Mouse (Mus musculus): ENCODE measurements around the gene Prkag2. TPM values are rescaled to one million over a fixed set of nuclear protein-coding genes. Genes with fewer than 3 reads are reported as not detected.
"Not testable (repeated sequence)": the region's sequence is repeated elsewhere in the genome, so short reads cannot be mapped to it uniquely, and the experiment has no call there.

Prkag2 gene
- polyA plus RNA-seq, 1 experiment from 2014 or later: 4.3 TPM

- Histone ChIP-seq H3K4me3 (replicated peaks) (no peak overlapping the region), H3K36me3 (no peaks in the 10 kb centered on the region), H3K9me3 (replicated peaks) (no peaks in the 10 kb centered on the region), H3K27ac (no peak overlapping the region), H3K9ac (no peak overlapping the region), H3K27me3 (no peaks in the 10 kb centered on the region), H3K4me1 (replicated peaks) (no peaks in the 10 kb centered on the region), H3K4me2 (no peak overlapping the region)
- 74% methylated on average over 10 of the region's 10 CpGs for WGBS (ENCODE audit: insufficient replicate concordance)
- no peak for ATAC-seq (ENCODE audit: low read depth)
- DNase-seq: no peak
Measured at GRCm38 (mm10) chr5:25085170-25085569, 15.3 kb downstream of the Prkag2 start.

DNA sequence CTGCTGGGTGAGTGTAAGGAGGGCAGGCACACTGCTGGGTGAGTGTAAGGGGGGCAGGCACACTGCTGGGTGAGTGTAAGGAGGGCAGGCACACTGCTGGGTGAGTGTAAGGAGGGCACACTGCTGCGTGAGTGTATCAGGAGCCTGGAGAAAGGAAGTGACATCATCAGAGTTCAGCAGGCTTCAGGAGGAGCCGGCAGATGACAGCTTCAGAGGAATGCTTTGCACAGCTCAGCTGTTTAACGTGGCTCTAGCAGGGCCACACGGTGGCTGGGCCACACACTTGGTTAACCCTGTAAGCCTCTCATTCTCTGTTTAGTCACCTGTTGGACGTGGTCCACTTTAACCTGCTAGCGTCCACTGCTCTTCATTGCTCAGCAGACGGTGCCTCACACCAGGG is 16.6 kb downstream of the Prkag2 start:
- no peaks in the 10 kb centered on the region for H3K9me3 ChIP-seq (replicated peaks)
- ATAC-seq (ENCODE audit: low read depth) (no peak), DNase-seq (no peak)
- H3K4me1 ChIP-seq (replicated peaks): no peaks in the 10 kb centered on the region
- WGBS (ENCODE audit: insufficient replicate concordance): 30% methylated on average over 7 of the region's 7 CpGs
- H3K9ac ChIP-seq: no peak overlapping the region
- H3K27ac ChIP-seq: no peak overlapping the region
- H3K27me3 ChIP-seq: no peaks in the 10 kb centered on the region
- no peak overlapping the region for H3K4me2 ChIP-seq
- H3K4me3 ChIP-seq (replicated peaks): no peak overlapping the region
- H3K36me3 ChIP-seq: no peaks in the 10 kb centered on the region

- Histone ChIP-seq H3K9me3 (replicated peaks) (no peaks in the 10 kb centered on the region), H3K9ac (no peak overlapping the region), H3K27me3 (no peaks in the 10 kb centered on the region), H3K4me2 (no peak overlapping the region), H3K4me1 (replicated peaks) (no peaks in the 10 kb centered on the region), H3K36me3 (no peaks in the 10 kb centered on the region), H3K4me3 (replicated peaks) (no peak overlapping the region), H3K27ac (no peak overlapping the region)
- DNase-seq (no peak), ATAC-seq (ENCODE audit: low read depth) (no peak)
- 42% methylated on average over 2 of the region's 2 CpGs for WGBS (ENCODE audit: insufficient replicate concordance)
Measured at GRCm38 (mm10) chr5:25082542-25082941, 17.9 kb downstream of the Prkag2 start.

- H3K9me3 ChIP-seq (replicated peaks): no peaks in the 10 kb centered on the region
- no peak overlapping the region for H3K4me2 ChIP-seq
- H3K27me3 ChIP-seq: no peaks in the 10 kb centered on the region
- no peaks in the 10 kb centered on the region for H3K4me1 ChIP-seq (replicated peaks)
- 26% methylated on average over 16 of the region's 16 CpGs for WGBS (ENCODE audit: insufficient replicate concordance)
- DNase-seq (no peak), ATAC-seq (ENCODE audit: low read depth) (no peak)
- H3K36me3 ChIP-seq: no peaks in the 10 kb centered on the region
- H3K27ac ChIP-seq: no peak overlapping the region
- H3K4me3 ChIP-seq (replicated peaks): no peak overlapping the region
- H3K9ac ChIP-seq: no peak overlapping the region
Measured at GRCm38 (mm10) chr5:25081545-25081944, 18.9 kb downstream of the Prkag2 start.

DNA sequence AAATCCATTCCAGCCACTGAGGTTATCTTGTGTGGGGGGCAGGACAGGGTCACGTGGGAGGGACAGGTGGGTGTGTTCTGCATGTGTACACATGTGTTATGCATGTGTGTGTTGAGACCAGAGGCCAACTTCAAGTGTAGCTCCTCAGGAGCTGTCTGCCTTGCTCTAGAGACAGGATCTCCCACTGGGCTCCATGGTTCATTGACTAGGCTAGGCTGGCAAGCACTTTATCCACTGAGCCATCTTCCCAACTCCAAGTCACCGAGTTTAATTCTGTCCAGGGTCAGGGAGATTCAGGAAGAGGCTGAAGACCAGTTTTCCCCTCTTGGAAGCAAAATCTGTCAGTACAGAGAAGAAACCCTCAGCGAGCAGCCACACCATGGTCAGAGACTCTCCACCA is 19.4 kb downstream of the Prkag2 start:
- 37% methylated on average over 3 of the region's 3 CpGs for WGBS (ENCODE audit: insufficient replicate concordance)
- no peaks in the 10 kb centered on the region for H3K36me3 ChIP-seq
- no peak overlapping the region for H3K9ac ChIP-seq
- H3K4me3 ChIP-seq (replicated peaks): no peak overlapping the region
- ATAC-seq (ENCODE audit: low read depth) (no peak), DNase-seq (no peak)
- no peaks in the 10 kb centered on the region for H3K4me1 ChIP-seq (replicated peaks)
- no peak overlapping the region for H3K4me2 ChIP-seq
- no peaks in the 10 kb centered on the region for H3K9me3 ChIP-seq (replicated peaks)
- no peaks in the 10 kb centered on the region for H3K27me3 ChIP-seq
- H3K27ac ChIP-seq: no peak overlapping the region

GRCm38 (mm10) chr5:25080438-25080945 is 19.9 kb downstream of the Prkag2 start:
- Histone ChIP-seq H3K4me1 (replicated peaks) (no peaks in the 10 kb centered on the region), H3K36me3 (no peaks in the 10 kb centered on the region), H3K9me3 (replicated peaks) (no peaks in the 10 kb centered on the region), H3K4me3 (replicated peaks) (no peak overlapping the region), H3K9ac (no peak overlapping the region), H3K27me3 (no peaks in the 10 kb centered on the region), H3K27ac (no peak overlapping the region), H3K4me2 (no peak overlapping the region)
- ATAC-seq (ENCODE audit: low read depth) (no peak), DNase-seq (no peak)
- 74% methylated on average over 9 of the region's 9 CpGs for WGBS (ENCODE audit: insufficient replicate concordance)

DNA sequence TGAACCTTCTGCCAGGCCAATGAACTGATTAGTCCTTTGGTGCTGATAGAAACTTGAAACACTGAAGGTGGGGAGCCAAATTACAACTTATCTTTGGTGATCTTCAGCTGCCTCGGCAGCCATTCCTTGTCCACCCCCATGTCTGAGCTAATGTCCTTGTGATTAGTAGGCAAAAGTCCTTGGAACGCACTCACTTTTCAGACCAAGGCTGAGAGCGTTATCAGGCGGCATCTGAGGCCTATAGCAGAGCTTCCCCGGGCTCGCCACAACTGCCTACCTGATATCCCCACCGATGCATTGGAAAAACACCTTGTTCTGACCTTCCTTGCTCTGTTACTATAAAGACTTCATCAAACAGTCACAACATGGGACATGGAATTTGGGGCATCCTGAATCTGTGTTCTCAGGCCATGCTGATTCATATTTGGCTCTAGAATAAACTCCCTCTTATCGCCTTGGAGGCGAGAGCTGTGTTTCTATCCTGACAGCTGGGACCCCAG is 20.6 kb downstream of the Prkag2 start:
- DNase-seq (no peak), ATAC-seq (ENCODE audit: low read depth) (no peak)
- no peak overlapping the region for H3K27ac ChIP-seq
- no peaks in the 10 kb centered on the region for H3K4me1 ChIP-seq (replicated peaks)
- no peak overlapping the region for H3K9ac ChIP-seq
- no peaks in the 10 kb centered on the region for H3K27me3 ChIP-seq
- H3K9me3 ChIP-seq (replicated peaks): no peaks in the 10 kb centered on the region
- H3K4me2 ChIP-seq: no peak overlapping the region
- 72% methylated on average over 9 of the region's 9 CpGs for WGBS (ENCODE audit: insufficient replicate concordance)
- no peaks in the 10 kb centered on the region for H3K36me3 ChIP-seq
- H3K4me3 ChIP-seq (replicated peaks): no peak overlapping the region

- 53% methylated on average over 8 of the region's 8 CpGs for WGBS (ENCODE audit: insufficient replicate concordance)
- ATAC-seq (ENCODE audit: low read depth) (no peak), DNase-seq (no peak)
- Histone ChIP-seq H3K9me3 (replicated peaks) (no peaks in the 10 kb centered on the region), H3K27me3 (no peaks in the 10 kb centered on the region), H3K4me2 (no peak overlapping the region), H3K9ac (no peak overlapping the region), H3K36me3 (no peaks in the 10 kb centered on the region), H3K4me3 (replicated peaks) (no peak overlapping the region), H3K27ac (no peak overlapping the region), H3K4me1 (replicated peaks) (no peaks in the 10 kb centered on the region)
Measured at GRCm38 (mm10) chr5:25077873-25078651, 22.4 kb downstream of the Prkag2 start.

GRCm38 (mm10) chr5:25077258-25077657 is 23.2 kb downstream of the Prkag2 start:
- not testable (repeated sequence) for ATAC-seq (ENCODE audit: low read depth); H3K4me2 ChIP-seq; H3K27ac ChIP-seq; H3K9me3 ChIP-seq (replicated peaks); H3K9ac ChIP-seq; H3K4me3 ChIP-seq (replicated peaks); DNase-seq; H3K4me1 ChIP-seq (replicated peaks); H3K27me3 ChIP-seq; H3K36me3 ChIP-seq
- 81% methylated on average over 13 of the region's 13 CpGs for WGBS (ENCODE audit: insufficient replicate concordance)

GRCm38 (mm10) chr5:25075623-25076022 is 24.8 kb downstream of the Prkag2 start:
- WGBS (ENCODE audit: insufficient replicate concordance): 70% methylated on average over 4 of the region's 4 CpGs
- H3K36me3 ChIP-seq: no peaks in the 10 kb centered on the region
- H3K4me2 ChIP-seq: no peak overlapping the region
- no peak overlapping the region for H3K4me3 ChIP-seq (replicated peaks)
- H3K9me3 ChIP-seq (replicated peaks): no peaks in the 10 kb centered on the region
- no peak overlapping the region for H3K27ac ChIP-seq
- H3K27me3 ChIP-seq: no peaks in the 10 kb centered on the region
- ATAC-seq (ENCODE audit: low read depth): no peak
- DNase-seq: no peak
- no peaks in the 10 kb centered on the region for H3K4me1 ChIP-seq (replicated peaks)
- H3K9ac ChIP-seq: no peak overlapping the region

- 39% methylated on average over 5 of the region's 5 CpGs for WGBS (ENCODE audit: insufficient replicate concordance)
- H3K4me1 ChIP-seq (replicated peaks): peaks cover 8% of the 10 kb centered on the region
- H3K27me3 ChIP-seq: no peaks in the 10 kb centered on the region
- H3K27ac ChIP-seq: no peak overlapping the region
- ATAC-seq (ENCODE audit: low read depth) (no peak), DNase-seq (no peak)
- H3K4me2 ChIP-seq: no peak overlapping the region
- no peak overlapping the region for H3K4me3 ChIP-seq (replicated peaks)
- no peaks in the 10 kb centered on the region for H3K36me3 ChIP-seq
- H3K9ac ChIP-seq: no peak overlapping the region
- H3K9me3 ChIP-seq (replicated peaks): no peaks in the 10 kb centered on the region
Measured at GRCm38 (mm10) chr5:25069815-25070214, 30.6 kb downstream of the Prkag2 start.

GRCm38 (mm10) chr5:25067122-25067521 is 33.3 kb downstream of the Prkag2 start:
- Histone ChIP-seq H3K9ac (no peak overlapping the region), H3K4me1 (replicated peaks) (peaks cover 16% of the 10 kb centered on the region), H3K27me3 (no peaks in the 10 kb centered on the region), H3K27ac (no peak overlapping the region), H3K9me3 (replicated peaks) (no peaks in the 10 kb centered on the region), H3K36me3 (no peaks in the 10 kb centered on the region), H3K4me2 (no peak overlapping the region), H3K4me3 (replicated peaks) (no peak overlapping the region)
- WGBS (ENCODE audit: insufficient replicate concordance): 43% methylated on average over 6 of the region's 6 CpGs
- DNase-seq: no peak
- ATAC-seq (ENCODE audit: low read depth): no peak

Data from liver, embryonic 13.5 days (tissue).